Mouse (Mus musculus): ENCODE data around the gene C1qtnf12. TPM values are rescaled to one million over a fixed set of nuclear protein-coding genes. Genes with fewer than 3 reads are reported as not detected.

Gene C1qtnf12
- 11.2 TPM for polyA plus RNA-seq (2017; shearing (Covaris generic))

DNA sequence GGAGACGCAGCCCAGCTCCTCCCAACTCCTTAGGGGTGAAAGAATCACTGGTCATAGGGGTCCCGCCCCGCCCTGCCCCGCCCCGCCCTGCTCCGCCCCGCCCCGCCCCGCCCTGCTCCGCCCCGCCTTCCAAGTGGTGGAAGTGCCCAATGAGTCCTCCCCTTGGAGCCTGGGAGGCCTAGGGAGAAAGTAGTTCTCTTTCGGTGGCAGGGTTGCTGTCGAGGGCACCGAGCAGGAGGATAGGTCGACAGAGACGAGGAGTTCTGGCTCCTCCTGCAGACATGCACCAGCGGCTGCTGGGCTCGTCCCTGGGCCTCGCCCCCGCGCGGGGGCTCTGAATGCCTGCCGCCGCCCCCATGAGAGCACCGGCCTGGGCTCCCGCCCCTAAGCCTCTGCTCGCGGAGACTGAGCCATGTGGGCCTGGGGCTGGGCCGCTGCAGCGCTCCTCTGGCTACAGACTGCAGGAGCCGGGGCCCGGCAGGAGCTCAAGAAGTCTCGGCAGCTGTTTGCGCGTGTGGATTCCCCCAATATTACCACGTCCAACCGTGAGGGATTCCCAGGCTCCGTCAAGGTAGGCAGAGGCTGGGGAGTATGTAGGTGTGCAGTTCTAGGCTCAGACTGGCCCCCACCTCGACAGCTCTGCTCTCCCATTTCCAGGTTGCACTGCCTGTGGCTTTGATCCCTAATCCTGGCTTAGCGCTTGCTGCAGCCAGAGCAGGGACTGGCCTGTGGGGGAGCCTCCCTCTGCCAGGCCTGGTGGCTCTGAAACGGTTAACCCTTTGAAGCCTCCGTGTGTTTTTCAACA lies at the start of gene C1qtnf12:
TSS of gene C1qtnf12 (plus strand) at position 152 of the 805 bp plus-strand sequence.

DNA sequence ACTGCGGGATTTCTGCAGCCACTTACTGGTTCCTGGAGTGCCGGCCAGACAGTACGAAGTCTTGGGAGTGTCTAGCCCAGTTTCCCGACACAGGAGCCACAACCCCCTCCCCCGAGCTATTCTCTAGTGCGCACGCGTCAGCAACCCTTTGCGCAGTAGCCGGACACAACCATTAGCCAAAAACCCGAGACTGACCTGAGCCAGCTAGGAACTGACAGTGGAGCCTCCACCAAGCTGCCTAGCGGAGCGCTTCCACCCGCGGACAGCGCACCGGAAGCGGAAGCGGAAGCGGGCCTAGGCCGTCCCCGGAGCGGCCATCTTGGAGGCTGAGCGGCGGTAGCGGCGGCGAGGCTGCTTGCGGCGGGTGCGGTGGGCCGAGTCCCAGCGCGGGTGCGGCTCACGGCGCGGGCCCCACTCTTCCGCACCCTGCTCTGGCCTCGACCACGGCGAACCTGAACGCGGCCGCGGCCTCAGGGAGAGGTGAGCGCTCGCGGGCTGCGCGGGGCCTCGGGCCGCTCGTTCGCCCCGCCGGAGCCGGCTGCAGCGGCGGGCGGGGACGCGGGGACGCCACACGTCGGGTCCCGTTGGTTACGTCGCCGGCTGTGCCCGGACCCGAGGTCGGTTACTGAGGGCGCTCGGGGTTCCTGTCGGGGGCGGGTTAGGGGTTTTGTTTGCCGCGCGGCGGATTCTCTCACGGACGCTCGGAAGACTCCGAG lies 18.4 kb upstream of the C1qtnf12 start, which contains the start of gene Ube2j2:
TSS of gene Ube2j2 (plus strand) at position 298 of the 716 bp plus-strand sequence.

DNA sequence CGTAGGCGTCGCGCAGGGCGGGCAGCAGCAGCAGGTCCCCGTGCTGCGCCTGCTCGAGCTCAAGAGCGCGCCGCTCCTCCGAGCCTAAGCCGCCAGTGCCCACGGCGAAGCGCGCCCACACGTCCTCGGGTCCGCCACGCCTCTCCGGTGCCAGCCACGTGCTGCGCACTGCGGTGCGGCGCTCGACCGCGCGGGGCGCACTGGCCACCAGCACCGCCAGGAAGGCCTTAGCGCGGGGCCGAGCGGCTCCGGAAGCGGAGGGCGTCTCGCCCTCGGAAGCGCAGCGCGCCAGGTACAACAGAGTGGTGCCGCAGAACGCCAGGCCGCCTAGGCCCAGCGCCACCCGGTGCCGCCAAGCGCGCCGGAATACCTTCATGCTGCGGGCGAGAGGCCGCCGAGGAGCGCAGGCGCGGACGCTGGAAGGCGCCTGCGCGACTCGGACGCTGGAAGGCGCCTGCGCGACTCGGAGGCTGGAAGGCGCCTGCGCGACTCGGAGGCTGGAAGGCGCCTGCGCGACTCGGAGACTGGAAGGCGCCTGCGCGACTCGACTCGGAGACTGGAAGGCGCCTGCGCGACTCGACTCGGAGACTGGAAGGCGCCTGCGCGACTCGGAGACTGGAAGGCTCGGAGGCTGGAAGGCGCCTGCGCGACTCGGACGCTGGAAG lies 30.3 kb downstream of the C1qtnf12 start, which contains the start of the genes B3galt6 and Sdf4:
TSS of gene B3galt6 (minus strand) at position 409 of the 665 bp plus-strand sequence.
TSS of gene Sdf4 (plus strand) at position 632 of the 665 bp plus-strand sequence.

DNA sequence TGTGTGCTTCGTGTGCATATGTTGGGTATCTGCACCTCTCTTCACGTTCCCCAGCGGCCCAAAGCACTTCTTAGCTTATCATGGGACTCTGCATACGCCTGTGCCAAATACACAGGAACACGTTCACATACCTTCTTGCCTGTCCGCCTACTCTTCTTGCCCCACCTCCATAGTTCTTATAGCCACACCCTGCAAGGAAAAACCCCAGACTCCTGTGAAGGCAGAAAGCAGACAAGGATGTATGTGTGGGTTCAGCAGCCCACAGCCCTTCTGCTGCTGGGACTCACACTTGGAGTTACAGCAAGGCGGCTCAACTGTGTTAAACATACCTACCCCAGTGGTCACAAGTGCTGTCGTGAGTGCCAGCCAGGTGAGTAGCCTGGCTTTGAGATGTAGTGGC lies 51.5 kb downstream of the C1qtnf12 start, which contains the start of gene Tnfrsf4:
TSS of gene Tnfrsf4 (plus strand) at position 207 of the 400 bp plus-strand sequence.

Other genes with a start within 250 kb of the C1qtnf12 start
- 0.15 TPM for gene Tmem240, start 227.5 kb upstream of the C1qtnf12 start, polyA plus RNA-seq (2017; shearing (Covaris generic))
- gene Atad3a, start 201.2 kb upstream of the C1qtnf12 start, polyA plus RNA-seq (2017; shearing (Covaris generic)): 28.3 TPM
- 0.10 TPM for gene Vwa1, start 187.6 kb upstream of the C1qtnf12 start, polyA plus RNA-seq (2017; shearing (Covaris generic))
- gene Tmem88b, start 176.4 kb upstream of the C1qtnf12 start, polyA plus RNA-seq (2017; shearing (Covaris generic)): not detected
- not detected for gene Ankrd65, start 171.9 kb upstream of the C1qtnf12 start, polyA plus RNA-seq (2017; shearing (Covaris generic))
- 151 TPM for gene Mrpl20, start 159.4 kb upstream of the C1qtnf12 start, polyA plus RNA-seq (2017; shearing (Covaris generic))
- 114 TPM for gene Ccnl2, start 149.8 kb upstream of the C1qtnf12 start, polyA plus RNA-seq (2017; shearing (Covaris generic))
- gene Aurkaip1, start 131.0 kb upstream of the C1qtnf12 start, polyA plus RNA-seq (2017; shearing (Covaris generic)): 211 TPM
- gene Mxra8, start 122.6 kb upstream of the C1qtnf12 start, polyA plus RNA-seq (2017; shearing (Covaris generic)): 4.8 TPM
- gene Dvl1, start 114.9 kb upstream of the C1qtnf12 start, polyA plus RNA-seq (2017; shearing (Covaris generic)): 3.0 TPM
- 0.99 TPM for gene Tas1r3, start 99.0 kb upstream of the C1qtnf12 start, polyA plus RNA-seq (2017; shearing (Covaris generic))
- gene Cptp, start 92.9 kb upstream of the C1qtnf12 start, polyA plus RNA-seq (2017; shearing (Covaris generic)): 23.9 TPM
- gene Ints11, start 92.8 kb upstream of the C1qtnf12 start, polyA plus RNA-seq (2017; shearing (Covaris generic)): 75.8 TPM
- gene Pusl1, start 70.5 kb upstream of the C1qtnf12 start, polyA plus RNA-seq (2017; shearing (Covaris generic)): 35.9 TPM
- 5.7 TPM for gene Acap3, start 70.5 kb upstream of the C1qtnf12 start, polyA plus RNA-seq (2017; shearing (Covaris generic))
- 12.6 TPM for gene Ube2j2, start 18.5 kb upstream of the C1qtnf12 start, polyA plus RNA-seq (2017; shearing (Covaris generic))
- 0.98 TPM for gene B3galt6, start 30.3 kb downstream of the C1qtnf12 start, polyA plus RNA-seq (2017; shearing (Covaris generic))
- 590 TPM for gene Sdf4, start 30.6 kb downstream of the C1qtnf12 start, polyA plus RNA-seq (2017; shearing (Covaris generic))
- 948 TPM for gene Tnfrsf4, start 51.5 kb downstream of the C1qtnf12 start, polyA plus RNA-seq (2017; shearing (Covaris generic))
- 768 TPM for gene Tnfrsf18, start 63.8 kb downstream of the C1qtnf12 start, polyA plus RNA-seq (2017; shearing (Covaris generic))
- 0.35 TPM for gene Ttll10, start 97.1 kb downstream of the C1qtnf12 start, polyA plus RNA-seq (2017; shearing (Covaris generic))
- 40.7 TPM for gene 9430015G10Rik, start 147.7 kb downstream of the C1qtnf12 start, polyA plus RNA-seq (2017; shearing (Covaris generic))
- gene Rnf223, start 168.2 kb downstream of the C1qtnf12 start, polyA plus RNA-seq (2017; shearing (Covaris generic)): 0.19 TPM
- 2.0 TPM for gene Agrn, start 235.2 kb downstream of the C1qtnf12 start, polyA plus RNA-seq (2017; shearing (Covaris generic))
- gene Isg15, start 238.5 kb downstream of the C1qtnf12 start, polyA plus RNA-seq (2017; shearing (Covaris generic)): 60.5 TPM
- 24.6 TPM for gene AW011738, start 241.0 kb downstream of the C1qtnf12 start, polyA plus RNA-seq (2017; shearing (Covaris generic))